Mouse (Mus musculus) heart, embryonic 12.5 days (tissue): ENCODE data around the gene Gramd1b. TPM values are rescaled to one million over a fixed set of nuclear protein-coding genes. Genes with fewer than 3 reads are reported as not detected.

ENCODE experiments used
- ATAC-seq: fragments of 200-750 bp; cut with Nextera tagmentation; 2 replicates; pipeline ENCODE4 v1.8.0; 2017; ENCODE audit warnings: moderate TSS enrichment, moderate library complexity; ENCODE audit not compliant: insufficient number of reproducible peaks, low FRiP score
- H3K27ac ChIP-seq: fragments of 300-500 bp; sonication (generic); 2 replicates; pipeline ENCODE4 v1.5.1; 2016; ENCODE audit warnings: mild to moderate bottlenecking, moderate library complexity; ENCODE audit not compliant: poor library complexity, severe bottlenecking
- H3K27me3 ChIP-seq: fragments of 300-500 bp; sonication (generic); replicated peaks from 2 replicates; pipeline ENCODE4 v1.6.1; 2016; ENCODE audit warnings: mild to moderate bottlenecking, moderate library complexity
- H3K36me3 ChIP-seq: fragments of 300-500 bp; sonication (generic); 2 replicates; pipeline ENCODE4 v1.6.1; 2016; ENCODE audit warnings: mild to moderate bottlenecking, moderate library complexity
- H3K4me1 ChIP-seq: fragments of 300-500 bp; sonication (generic); replicated peaks from 2 replicates; pipeline ENCODE4 v1.6.1; 2016; ENCODE audit warnings: mild to moderate bottlenecking
- H3K4me2 ChIP-seq: fragments of 300-500 bp; sonication (generic); 2 replicates; pipeline ENCODE4 v1.6.1; 2016; ENCODE audit warnings: mild to moderate bottlenecking, moderate library complexity
- H3K4me3 ChIP-seq: fragments of 300-500 bp; sonication (generic); 2 replicates; pipeline ENCODE4 v1.5.1; 2016; ENCODE audit warnings: mild to moderate bottlenecking
- H3K9ac ChIP-seq: fragments of 300-500 bp; sonication (generic); 2 replicates; pipeline ENCODE4 v1.6.1; 2016; ENCODE audit warnings: mild to moderate bottlenecking, moderate library complexity
- H3K9me3 ChIP-seq: fragments of 300-500 bp; sonication (generic); replicated peaks from 2 replicates; pipeline ENCODE4 v1.6.1; 2016; ENCODE audit warnings: mild to moderate bottlenecking, moderate library complexity
- WGBS: fragments of 180-500 bp; shearing (Covaris S2); methylation state at CpG from one replicate; pipeline ENCODE4 v1.1.7; 2016; 5-methylcytosine and 5-hydroxymethylcytosine counted together
- polyA plus RNA-seq: library from polyadenylated mRNA; unstranded; fragments of >200 nt; fragmentation: Nextera tagmentation; extraction: Ambion mirVana; gene quantifications from 2 replicates; pipeline ENCODE4 v1.2.1, GENCODE M21; 2016

Gene Gramd1b
- polyA plus RNA-seq, 1 experiment from 2014 or later = 7.9 TPM

DNA sequence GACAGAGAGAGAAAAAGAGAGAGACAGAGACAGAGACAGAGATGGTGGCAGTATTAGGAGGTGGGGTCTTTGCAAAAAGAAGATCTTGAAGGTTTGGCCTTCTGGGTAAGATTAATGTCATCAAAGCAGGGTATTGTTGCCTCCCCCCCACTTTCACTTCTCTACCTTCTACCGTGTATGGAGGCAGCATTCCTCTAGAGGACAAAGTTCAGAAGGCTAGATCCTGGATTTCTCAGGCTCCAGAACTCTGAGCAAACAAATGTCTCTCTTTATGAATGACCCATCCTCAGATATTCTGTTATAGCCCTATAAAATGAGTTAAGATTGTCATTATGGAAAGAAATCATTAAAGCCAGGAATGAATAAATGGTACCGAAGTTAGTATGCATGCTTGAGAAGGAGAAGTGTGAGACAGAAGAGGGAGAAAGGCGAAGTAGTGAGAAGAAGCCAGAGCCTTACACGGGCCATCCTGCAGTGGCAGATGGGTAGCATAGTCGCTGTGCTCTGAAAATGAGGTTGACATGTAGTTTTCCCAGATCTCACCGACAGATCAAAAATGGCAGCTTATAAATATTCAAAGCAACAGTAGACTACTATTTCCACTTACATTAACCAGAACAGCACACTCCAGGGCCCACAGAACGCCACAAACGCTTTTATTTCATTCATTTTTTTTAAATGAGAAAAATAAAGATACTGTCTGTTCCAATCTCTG is 91.1 kb downstream of the Gramd1b start:
- 79% methylated on average over 8 of the region's 8 CpGs for WGBS
- Histone ChIP-seq H3K4me3 (no peak overlapping the region), H3K27me3 (no peaks in the 10 kb centered on the region), H3K4me2 (no peak overlapping the region), H3K9me3 (no peaks in the 10 kb centered on the region), H3K27ac (no peak overlapping the region), H3K4me1 (peaks cover 36% of the 10 kb centered on the region), H3K36me3 (0 out of 2 replicates have a peak, but pooled peaks cover 3% of the 10 kb centered on the region), H3K9ac (no peak overlapping the region)
- ATAC-seq = no peak

DNA sequence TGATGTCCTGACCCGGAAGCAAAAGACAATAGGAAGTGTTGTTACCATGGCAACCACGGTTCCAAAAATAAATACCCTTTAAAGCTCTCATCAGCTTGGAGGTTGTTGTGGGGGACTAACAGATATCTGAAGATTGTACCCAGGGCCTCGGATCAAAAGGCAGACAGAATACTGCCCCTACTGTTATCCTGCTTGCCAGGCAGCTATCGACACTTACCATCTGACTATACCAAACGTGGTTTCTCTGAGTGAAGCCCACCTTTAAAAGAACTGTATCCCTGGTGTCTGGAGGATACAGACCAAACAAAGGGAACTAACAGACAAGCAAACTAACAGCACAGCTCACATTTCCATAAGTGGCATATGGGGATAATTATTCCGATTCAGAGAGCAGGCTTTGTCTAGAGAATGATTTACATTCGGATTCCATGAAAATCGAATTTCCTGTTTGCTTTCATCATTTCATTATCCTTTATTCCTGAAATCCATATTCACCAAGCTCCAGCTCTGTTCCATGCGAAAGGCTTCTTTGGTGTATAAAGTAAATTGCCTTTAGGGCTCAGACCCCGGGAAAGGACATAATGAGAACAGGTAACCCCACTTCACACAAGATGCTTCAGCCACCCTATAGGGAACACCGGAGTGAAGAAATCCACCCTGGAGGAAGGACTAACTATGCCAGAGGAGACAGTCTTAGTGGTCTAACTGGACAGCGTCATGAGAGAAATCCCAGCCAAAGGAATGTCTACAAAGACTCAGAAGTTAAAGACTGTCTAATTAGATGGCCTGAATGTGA is 92.3 kb downstream of the Gramd1b start:
- Histone ChIP-seq H3K4me2 (no peak overlapping the region), H3K27me3 (no peaks in the 10 kb centered on the region), H3K9me3 (no peaks in the 10 kb centered on the region), H3K4me1 (peaks cover 36% of the 10 kb centered on the region), H3K27ac (peak overlapping the region; percentile 71; the same call in 1 of the 2 replicates), H3K9ac (no peak overlapping the region), H3K4me3 (no peak overlapping the region), H3K36me3 (0 out of 2 replicates have a peak, but pooled peaks cover 3% of the 10 kb centered on the region)
- no peak for ATAC-seq
- 58% methylated on average over 12 of the region's 12 CpGs for WGBS

DNA sequence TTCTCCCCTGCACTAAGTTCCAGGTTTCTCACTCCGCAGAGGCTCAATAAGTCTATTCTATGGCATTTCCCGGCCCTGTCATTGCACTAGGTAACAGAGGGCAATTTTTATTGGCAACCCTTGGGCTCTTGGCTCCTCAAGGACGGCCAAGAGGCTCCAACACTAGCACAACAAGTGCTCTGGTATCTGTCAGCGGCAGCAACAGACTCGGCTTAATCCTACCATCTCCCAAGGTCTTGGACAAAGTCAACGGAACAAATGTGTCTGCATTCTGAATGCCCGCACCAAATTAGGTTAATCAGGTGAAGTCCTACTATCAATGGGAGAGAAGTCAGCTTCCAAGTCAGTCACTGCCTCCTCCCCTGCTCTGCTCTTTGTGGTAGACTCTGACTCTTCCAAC is 93.3 kb downstream of the Gramd1b start:
- Histone ChIP-seq H3K9ac (no peak overlapping the region), H3K9me3 (peaks cover 5% of the 10 kb centered on the region)
- no peak for ATAC-seq

DNA sequence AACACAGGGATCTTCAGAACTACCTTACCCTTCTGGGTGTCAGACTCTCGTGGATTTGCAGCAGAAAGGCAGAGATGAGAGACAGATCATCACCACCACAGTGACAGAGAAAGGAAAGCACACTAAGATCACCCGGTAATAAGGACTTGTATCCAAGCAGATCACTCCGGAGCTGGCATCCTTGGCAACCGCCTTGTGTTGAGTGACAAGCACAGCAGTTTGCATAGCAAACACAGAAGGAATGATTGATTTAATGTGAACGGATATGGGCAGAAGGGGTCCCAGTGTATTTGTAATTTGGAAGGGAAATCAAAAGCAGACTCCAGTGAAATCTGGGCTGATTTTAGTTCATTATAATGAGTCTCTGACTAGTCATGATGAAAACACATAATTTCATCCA is 97.9 kb downstream of the Gramd1b start:
- Histone ChIP-seq H3K4me1 (peaks cover 33% of the 10 kb centered on the region), H3K4me3 (no peak overlapping the region), H3K9me3 (peaks cover 8% of the 10 kb centered on the region), H3K9ac (no peak overlapping the region), H3K27me3 (no peaks in the 10 kb centered on the region), H3K27ac (no peak overlapping the region), H3K4me2 (no peak overlapping the region), H3K36me3 (peaks cover 8% of the 10 kb centered on the region)
- no peak for ATAC-seq
- 84% methylated on average over 5 of the region's 5 CpGs for WGBS

More for the DNA sequence above, 93.3 kb downstream of the Gramd1b start:
- no peak overlapping the region for H3K4me3 ChIP-seq
- H3K4me2 ChIP-seq = no peak overlapping the region
- peak overlapping the region; percentile 71 for H3K27ac ChIP-seq
- 48% methylated on average over 7 of the region's 7 CpGs for WGBS
- peaks cover 5% of the 10 kb centered on the region for H3K36me3 ChIP-seq
- H3K4me1 ChIP-seq = peaks cover 34% of the 10 kb centered on the region
- H3K27me3 ChIP-seq = no peaks in the 10 kb centered on the region

DNA sequence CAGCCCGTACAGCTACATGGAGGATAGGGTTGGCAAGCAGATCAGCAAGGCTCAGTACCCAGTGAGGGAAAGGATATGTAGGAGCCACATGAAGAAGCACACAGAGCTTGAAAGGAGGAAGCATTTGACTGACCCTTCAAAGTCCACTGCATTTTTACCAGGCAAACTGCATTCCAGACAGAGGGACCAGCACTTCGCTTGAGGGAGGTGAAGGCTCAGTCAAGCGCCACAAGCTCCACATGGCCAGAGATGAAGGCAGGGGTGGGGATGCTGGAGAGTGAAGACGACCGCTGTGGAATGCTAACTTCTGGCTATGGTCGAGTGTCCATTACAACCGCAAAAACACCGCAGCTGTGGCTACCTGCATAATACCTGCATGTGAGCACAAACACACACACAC is 100.2 kb downstream of the Gramd1b start:
- H3K4me3 ChIP-seq = no peak overlapping the region
- H3K9me3 ChIP-seq = peaks cover 8% of the 10 kb centered on the region
- peaks cover 32% of the 10 kb centered on the region for H3K4me1 ChIP-seq
- H3K4me2 ChIP-seq = no peak overlapping the region
- H3K27me3 ChIP-seq = no peaks in the 10 kb centered on the region
- no peak overlapping the region for H3K27ac ChIP-seq
- WGBS = 70% methylated on average over 8 of the region's 8 CpGs
- H3K36me3 ChIP-seq = peaks cover 6% of the 10 kb centered on the region
- no peak overlapping the region for H3K9ac ChIP-seq
- no peak for ATAC-seq

DNA sequence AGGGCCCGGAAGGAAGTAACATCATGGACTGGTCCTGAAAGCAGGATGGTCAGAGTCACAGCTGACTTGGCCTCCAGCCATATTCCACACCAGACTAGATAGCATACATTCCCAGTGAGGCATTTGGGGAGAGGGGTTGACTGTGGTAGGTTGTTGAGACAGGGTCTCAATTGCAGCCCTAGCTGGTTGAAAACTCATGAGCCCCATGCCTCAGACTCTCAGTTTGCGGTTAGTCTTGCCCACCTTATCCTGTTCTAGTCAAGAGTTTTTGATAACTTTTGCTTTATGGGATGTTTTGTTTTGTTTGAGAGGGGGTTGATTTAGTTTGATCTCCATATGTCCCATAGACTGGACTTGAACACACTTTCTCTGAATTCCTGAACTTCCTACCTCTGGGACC is 103.5 kb downstream of the Gramd1b start:
- no peak overlapping the region for H3K27ac ChIP-seq
- no peak overlapping the region for H3K9ac ChIP-seq
- WGBS = 80% methylated on average over 2 of the region's 2 CpGs
- no peaks in the 10 kb centered on the region for H3K27me3 ChIP-seq
- H3K4me1 ChIP-seq = peaks cover 45% of the 10 kb centered on the region
- ATAC-seq = no peak
- no peak overlapping the region for H3K4me3 ChIP-seq
- H3K4me2 ChIP-seq = no peak overlapping the region
- H3K36me3 ChIP-seq = peaks cover 1% of the 10 kb centered on the region; the same call in 1 of the 2 replicates
- peaks cover 1% of the 10 kb centered on the region; the same call in 1 of the 2 replicates for H3K9me3 ChIP-seq

DNA sequence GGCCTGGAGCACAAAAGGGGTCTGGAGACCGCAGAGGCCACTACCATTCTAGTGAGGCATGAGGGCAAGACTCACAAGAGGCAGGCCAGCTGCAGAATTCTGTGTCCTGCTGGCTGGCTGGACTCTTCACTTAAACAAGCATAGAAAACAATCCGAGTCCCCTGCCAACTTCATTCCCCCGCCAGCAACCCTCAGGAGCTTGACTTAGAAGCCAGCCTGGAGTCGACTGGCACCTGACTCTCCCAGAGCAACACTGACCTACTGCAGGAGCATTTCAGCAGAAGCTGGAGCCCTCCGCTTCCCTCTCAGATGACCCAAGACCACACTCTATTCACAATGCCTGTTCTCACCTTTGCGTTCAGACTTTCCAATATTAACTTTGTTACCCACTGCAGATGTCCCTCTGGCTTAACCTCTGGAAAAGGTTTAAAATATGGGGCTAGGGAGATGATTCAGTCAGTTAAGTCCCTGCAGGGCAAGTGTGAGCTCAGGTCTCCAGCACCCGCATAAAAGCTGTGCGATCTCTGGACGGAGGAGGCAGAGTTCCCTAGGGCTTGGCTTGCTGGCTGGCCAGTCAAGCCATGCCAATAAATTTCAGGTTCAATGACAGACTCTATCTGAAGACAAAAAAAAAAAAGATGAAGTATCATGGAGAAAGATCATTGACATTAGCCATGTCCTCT is 104.8 kb downstream of the Gramd1b start:
- H3K4me1 ChIP-seq = peaks cover 53% of the 10 kb centered on the region
- ATAC-seq = no peak
- 87% methylated on average over 9 of the region's 9 CpGs for WGBS
- H3K27ac ChIP-seq = no peak overlapping the region
- H3K4me2 ChIP-seq = no peak overlapping the region
- H3K4me3 ChIP-seq = no peak overlapping the region
- H3K9me3 ChIP-seq = no peaks in the 10 kb centered on the region
- no peaks in the 10 kb centered on the region for H3K36me3 ChIP-seq
- H3K9ac ChIP-seq = no peak overlapping the region
- H3K27me3 ChIP-seq = no peaks in the 10 kb centered on the region

DNA sequence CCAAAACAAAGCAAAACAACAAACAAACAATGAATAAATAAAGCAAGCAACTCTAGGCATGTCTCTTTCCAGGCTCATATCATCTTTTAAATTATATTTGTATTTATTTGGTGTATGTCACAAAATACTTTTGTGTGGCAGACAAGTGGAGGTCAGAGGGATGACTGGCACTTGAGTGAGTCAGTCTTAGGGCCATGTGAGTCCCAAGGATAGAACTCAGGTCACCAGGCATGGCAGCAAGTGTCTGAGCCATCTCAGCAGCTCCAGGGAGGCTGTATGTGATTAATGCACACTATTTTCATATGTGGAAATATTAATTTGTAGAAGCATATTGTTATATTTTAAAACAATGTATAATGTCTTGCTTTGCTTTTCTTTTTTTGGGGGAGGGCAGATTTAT is 106.3 kb downstream of the Gramd1b start:
- Histone ChIP-seq H3K4me1 (peaks cover 55% of the 10 kb centered on the region), H3K36me3 (no peaks in the 10 kb centered on the region), H3K4me2 (no peak overlapping the region), H3K9ac (no peak overlapping the region), H3K27ac (no peak overlapping the region), H3K4me3 (no peak overlapping the region), H3K27me3 (no peaks in the 10 kb centered on the region), H3K9me3 (no peaks in the 10 kb centered on the region)
- no peak for ATAC-seq

DNA sequence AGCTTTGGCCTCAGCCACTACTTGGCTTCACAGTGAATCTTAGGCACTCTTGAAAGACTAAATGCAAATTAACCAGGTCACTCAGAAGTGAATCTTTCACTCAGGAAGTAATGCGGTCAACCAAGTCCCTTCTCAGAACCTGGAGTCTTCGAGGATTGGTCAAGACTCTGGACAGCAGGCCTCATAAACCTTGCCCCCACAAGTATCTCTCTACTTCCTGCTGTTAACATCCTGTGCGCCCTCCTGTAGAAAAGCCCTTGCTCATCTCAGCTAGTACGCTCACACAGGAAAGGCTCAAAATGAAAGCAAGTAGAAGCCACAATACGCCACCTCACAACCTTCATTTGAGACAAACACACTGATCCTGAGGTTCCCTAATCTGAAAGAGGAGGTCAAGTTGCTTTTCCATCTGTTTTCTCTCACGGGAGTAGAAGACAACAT is 107.7 kb downstream of the Gramd1b start:
- Histone ChIP-seq H3K36me3 (no peaks in the 10 kb centered on the region), H3K9me3 (no peaks in the 10 kb centered on the region), H3K27ac (no peak overlapping the region), H3K4me1 (peaks cover 56% of the 10 kb centered on the region), H3K4me3 (no peak overlapping the region), H3K9ac (no peak overlapping the region), H3K27me3 (no peaks in the 10 kb centered on the region), H3K4me2 (no peak overlapping the region)
- 78% methylated on average over 6 of the region's 6 CpGs for WGBS
- no peak for ATAC-seq

DNA sequence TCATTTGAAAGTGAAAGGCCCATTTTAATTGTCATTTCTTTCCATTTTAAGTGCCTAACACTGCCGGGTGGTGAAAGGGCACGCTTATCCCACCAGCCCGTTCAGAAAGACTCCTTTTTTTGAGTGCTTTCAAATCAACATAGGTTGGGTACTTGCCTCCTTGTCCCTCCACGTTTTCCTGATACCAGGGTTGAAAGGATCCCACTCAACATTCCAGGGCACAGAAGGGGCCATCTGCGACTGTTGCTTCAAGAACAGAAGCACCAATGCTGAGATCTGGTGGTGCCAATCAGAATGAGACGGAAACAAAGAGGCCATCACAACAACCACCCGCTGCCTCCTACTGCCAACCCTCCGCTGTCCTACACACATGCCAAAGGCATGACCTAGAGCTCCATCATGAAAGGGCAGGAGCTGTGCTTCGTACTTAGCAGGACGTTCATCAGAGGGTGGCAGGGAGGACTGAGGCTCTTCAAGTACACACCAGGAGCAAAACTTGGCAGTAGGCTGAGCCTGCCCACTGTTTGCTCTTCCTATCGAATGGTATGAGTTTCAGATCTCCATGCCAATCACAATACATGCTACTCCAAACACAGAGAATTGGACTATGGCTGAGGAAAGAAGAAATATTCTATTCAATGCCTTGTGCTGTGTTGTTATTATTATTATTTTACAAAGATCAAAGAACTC is 108.7 kb downstream of the Gramd1b start:
- 57% methylated on average over 11 of the region's 11 CpGs for WGBS
- no peak overlapping the region for H3K27ac ChIP-seq
- peak overlapping the region; percentile 8; the same call in 1 of the 2 replicates for H3K4me2 ChIP-seq
- no peaks in the 10 kb centered on the region for H3K27me3 ChIP-seq
- H3K4me3 ChIP-seq = no peak overlapping the region
- H3K36me3 ChIP-seq = no peaks in the 10 kb centered on the region
- peaks cover 54% of the 10 kb centered on the region for H3K4me1 ChIP-seq
- no peaks in the 10 kb centered on the region for H3K9me3 ChIP-seq
- no peak for ATAC-seq
- H3K9ac ChIP-seq = no peak overlapping the region
